In the genomic region with DNA sequence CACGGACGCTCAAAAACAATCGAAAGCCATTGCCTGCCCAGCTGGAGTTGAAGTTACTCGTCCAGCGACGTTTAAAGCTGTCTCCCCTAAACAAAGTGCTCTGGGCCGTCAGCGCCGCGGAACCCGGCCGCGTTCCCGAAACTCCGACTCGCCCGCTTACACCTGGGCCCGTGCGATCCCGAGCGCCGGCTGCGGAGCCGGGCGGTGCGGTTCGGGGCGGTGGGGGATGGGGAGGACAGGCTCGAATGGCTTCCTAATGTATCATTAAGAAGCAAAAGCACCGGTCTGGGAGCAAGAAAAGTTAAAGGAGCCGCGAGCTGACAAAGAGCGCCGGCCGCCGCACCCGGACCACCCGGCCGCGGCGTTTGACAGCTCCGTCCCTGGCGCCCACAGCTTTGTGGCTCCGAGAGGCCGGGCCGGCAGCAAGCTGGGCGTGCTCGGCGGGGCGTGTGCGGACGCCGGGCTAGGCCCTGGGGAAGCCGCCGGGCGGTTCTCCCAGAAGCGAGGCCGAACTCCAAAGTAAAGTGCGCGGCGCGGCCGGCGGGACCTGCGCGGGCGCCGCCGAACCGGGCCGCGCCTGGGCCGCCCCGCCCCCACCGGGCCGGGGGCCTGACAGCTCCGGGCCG, we compare ENCODE assay signal across 8 mouse cellular contexts. TPM values are rescaled to one million over a fixed set of nuclear protein-coding genes. Genes with fewer than 3 reads are reported as not detected.
DNase-seq lines count a peak whose midpoint lies in the region; ATAC-seq and TF ChIP-seq lines count a peak whose summit lies in the region.

No protein-coding gene starts in this region.

- H3K4me1 ChIP-seq in heart, embryonic 16.5 days (ENCODE audit: control insufficient read depth, insufficient read depth, low read length), result peaks cover 9% of the 10 kb centered on the region
- peaks cover 14% of the 10 kb centered on the region for H3K4me1 ChIP-seq in liver, postnatal 0 days (ENCODE audit: insufficient read depth)
- peaks cover 25% of the 10 kb centered on the region for H3K4me1 ChIP-seq in neural tube, embryonic 15.5 days

- TF ChIP-seq EP300 in liver, postnatal 0 days (IDR thresholded peaks at IDR 0.05; ENCODE audit: low read depth), result no peak

- under 1% methylated on average over 77 of the region's 78 CpGs for WGBS in heart, embryonic 16.5 days
- WGBS in liver, postnatal 0 days (ENCODE audit: insufficient replicate concordance), result under 1% methylated on average over 43 of the region's 78 CpGs
- under 1% methylated on average over 53 of the region's 78 CpGs for WGBS in neural tube, embryonic 15.5 days

- H3K4me3 ChIP-seq in heart, embryonic 16.5 days (ENCODE audit: low read length), result peak overlapping the region; percentile 98
- H3K4me3 ChIP-seq in liver, postnatal 0 days (ENCODE audit: low read depth, low read length), result peak overlapping the region; percentile 91
- peak overlapping the region; percentile 98 for H3K4me3 ChIP-seq in neural tube, embryonic 15.5 days (replicated peaks)

- peak; percentile 60 for DNase-seq in brain, embryonic 14.5 days (ENCODE audit: low read depth)
- peak; percentile 48 to 78 for DNase-seq in kidney, postnatal 36 days
- DNase-seq in liver, postnatal 0 days, result peak; percentile 75
- DNase-seq in thymus, postnatal 10 days (ENCODE audit: low spot score in 2 of 2), result peak; percentile 32 to 35

- peak; percentile 8 for ATAC-seq in CD4-positive, CD25-positive, alpha-beta regulatory T cell, adult 4 months
- ATAC-seq in erythroid progenitor cell, adult 5-6 weeks (replicated peaks; ENCODE audit: low FRiP score, poor library complexity, severe bottlenecking), result peak; percentile 60
- peak; percentile 29 for ATAC-seq in heart, embryonic 16.5 days (replicated peaks; ENCODE audit: extremely low read depth, insufficient read depth, low FRiP score)
- peak; percentile 22 for ATAC-seq in liver, postnatal 0 days
- ATAC-seq in neural tube, embryonic 15.5 days (ENCODE audit: low FRiP score), result peak; percentile 13; the same call in 1 of the 2 replicates

- no peaks in the 10 kb centered on the region for H3K36me3 ChIP-seq in heart, embryonic 16.5 days (ENCODE audit: control insufficient read depth, insufficient read depth)
- H3K36me3 ChIP-seq in liver, postnatal 0 days (replicated peaks; ENCODE audit: insufficient read depth, low read length), result no peaks in the 10 kb centered on the region
- H3K36me3 ChIP-seq in neural tube, embryonic 15.5 days, result no peaks in the 10 kb centered on the region

- H3K27me3 ChIP-seq in heart, embryonic 16.5 days (ENCODE audit: control insufficient read depth, insufficient read depth, low read length), result no peaks in the 10 kb centered on the region
- no peaks in the 10 kb centered on the region for H3K27me3 ChIP-seq in liver, postnatal 0 days (ENCODE audit: insufficient read depth, low read length)
- no peaks in the 10 kb centered on the region for H3K27me3 ChIP-seq in neural tube, embryonic 15.5 days (replicated peaks)

- H3K9ac ChIP-seq in heart, embryonic 16.5 days (ENCODE audit: low read length), result peak overlapping the region; percentile 98
- H3K9ac ChIP-seq in liver, postnatal 0 days (replicated peaks), result peak overlapping the region; percentile 98
- peak overlapping the region; percentile 96 for H3K9ac ChIP-seq in neural tube, embryonic 15.5 days (replicated peaks)

- peak overlapping the region; percentile 100 for H3K27ac ChIP-seq in heart, embryonic 16.5 days (ENCODE audit: low read length)
- peak overlapping the region; percentile 100 for H3K27ac ChIP-seq in liver, postnatal 0 days (ENCODE audit: low read depth)
- H3K27ac ChIP-seq in neural tube, embryonic 15.5 days (replicated peaks), result peak overlapping the region; percentile 99

- no peak for TF ChIP-seq POLR2A in brain, embryonic 14.5 days (IDR thresholded peaks at IDR 0.05; ENCODE audit: borderline replicate concordance, extremely low read depth, insufficient read depth, insufficient read length, poor library complexity, severe bottlenecking)

- no peaks in the 10 kb centered on the region for H3K9me3 ChIP-seq in heart, embryonic 16.5 days (replicated peaks; ENCODE audit: control insufficient read depth, low read length)
- H3K9me3 ChIP-seq in liver, postnatal 0 days (ENCODE audit: low read length), result no peaks in the 10 kb centered on the region
- no peaks in the 10 kb centered on the region for H3K9me3 ChIP-seq in neural tube, embryonic 15.5 days (replicated peaks)

- peak overlapping the region; percentile 77 for H3K4me2 ChIP-seq in heart, embryonic 16.5 days (ENCODE audit: low read depth, low read length)
- H3K4me2 ChIP-seq in liver, postnatal 0 days (ENCODE audit: low read depth, low read length), result peak overlapping the region; percentile 90
- H3K4me2 ChIP-seq in neural tube, embryonic 15.5 days, result peak overlapping the region; percentile 82

- TF ChIP-seq CTCF in brain, embryonic 14.5 days (IDR thresholded peaks at IDR 0.05; ENCODE audit: borderline replicate concordance, extremely low read depth, insufficient read depth, insufficient read length), result no peak
- TF ChIP-seq CTCF in liver, postnatal 0 days (IDR thresholded peaks at IDR 0.05; ENCODE audit: low read depth), result no peak

RNA-seq across cellular contexts. Expression of gene Kmt2c, which starts 0.8 kb away (rescaled TPM):
- 10 to 100 TPM; 37.5 to 38.5 TPM for polyA plus RNA-seq in CD4-positive, CD25-positive, alpha-beta regulatory T cell, adult 4 months (2017; shearing (Covaris generic))
- 50.9 and 52.3 TPM in 2 replicates for polyA plus RNA-seq in brain, embryonic 14.5 days (2012; rRNA removed)
- 133 and 153 TPM in 2 replicates for total RNA-seq in erythroid progenitor cell, adult 5-6 weeks (2015; ENCODE audit: low replicate concordance)
- total RNA-seq in erythroid progenitor cell, adult 5-6 weeks (2017; ENCODE audit: low replicate concordance), result 153 and 179 TPM in 2 replicates
- 7.7 and 8.1 TPM in 2 replicates for polyA plus RNA-seq in heart, embryonic 16.5 days (2015; fragmentation: Nextera tagmentation; extraction: Ambion mirVana)
- 3.7 and 4.1 TPM in 2 replicates for polyA plus RNA-seq in liver, postnatal 0 days (2015; fragmentation: Nextera tagmentation; extraction: Ambion mirVana)
- polyA plus RNA-seq in neural tube, embryonic 15.5 days (2015; fragmentation: Nextera tagmentation; extraction: Ambion mirVana), result 13.9 and 14.0 TPM in 2 replicates

RNA-seq across cellular contexts. Expression of gene Cct8l1, which starts 18.0 kb away (rescaled TPM):
- polyA plus RNA-seq in CD4-positive, CD25-positive, alpha-beta regulatory T cell, adult 4 months (2017; shearing (Covaris generic)), result not detected
- polyA plus RNA-seq in brain, embryonic 14.5 days (2012; rRNA removed), result 0.04 TPM in 1 of 2 replicates, not detected in the other
- not detected in 2 replicates for total RNA-seq in erythroid progenitor cell, adult 5-6 weeks (2015; ENCODE audit: low replicate concordance)
- not detected in 2 replicates for total RNA-seq in erythroid progenitor cell, adult 5-6 weeks (2017; ENCODE audit: low replicate concordance)
- 0.16 TPM in 1 of 2 replicates, not detected in the other for polyA plus RNA-seq in heart, embryonic 16.5 days (2015; fragmentation: Nextera tagmentation; extraction: Ambion mirVana)
- not detected in 2 replicates for polyA plus RNA-seq in liver, postnatal 0 days (2015; fragmentation: Nextera tagmentation; extraction: Ambion mirVana)
- polyA plus RNA-seq in neural tube, embryonic 15.5 days (2015; fragmentation: Nextera tagmentation; extraction: Ambion mirVana), result 0.11 and 0.22 TPM in 2 replicates

Comparison
In these comparisons a context has a peak if more than half of its experiments do, and no peak if none do; other contexts are left out.
1. Peak in every context shown above with its lines: DNase-seq, ATAC-seq, H3K4me3 ChIP-seq and H3K27ac ChIP-seq.
2. ATAC-seq: peak in every context shown above with its lines; median percentile 60 in erythroid progenitor cell, adult 5-6 weeks; 29 in heart, embryonic 16.5 days; 22 in liver, postnatal 0 days; 13 in neural tube, embryonic 15.5 days; 8 in CD4-positive, CD25-positive, alpha-beta regulatory T cell, adult 4 months.